Mouse (Mus musculus) liver, embryonic 12.5 days (tissue): ENCODE data around the gene Golga7b. TPM values are rescaled to one million over a fixed set of nuclear protein-coding genes. Genes with fewer than 3 reads are reported as not detected.

Source experiments
- ATAC-seq: fragments of 200-750 bp; cut with Nextera tagmentation; 2 replicates; pipeline ENCODE4 v1.8.0; 2017; ENCODE audit warnings: moderate number of reproducible peaks, mild to moderate bottlenecking, moderate library complexity
- H3K27ac ChIP-seq: fragments of 300-500 bp; sonication (generic); 2 replicates; pipeline ENCODE4 v1.5.1; 2016; ENCODE audit warnings: mild to moderate bottlenecking
- H3K27me3 ChIP-seq: fragments of 300-500 bp; sonication (generic); replicated peaks from 2 replicates; pipeline ENCODE4 v1.6.1; 2016; ENCODE audit warnings: mild to moderate bottlenecking, moderate library complexity
- H3K36me3 ChIP-seq: fragments of 300-500 bp; sonication (generic); 2 replicates; pipeline ENCODE4 v1.6.1; 2016; ENCODE audit warnings: mild to moderate bottlenecking, moderate library complexity
- H3K4me1 ChIP-seq: fragments of 300-500 bp; sonication (generic); 2 replicates; pipeline ENCODE4 v1.6.1; 2016
- H3K4me2 ChIP-seq: fragments of 300-500 bp; sonication (generic); 2 replicates; pipeline ENCODE4 v1.6.1; 2016; ENCODE audit warnings: mild to moderate bottlenecking, moderate library complexity
- H3K4me3 ChIP-seq: fragments of 300-500 bp; sonication (generic); 2 replicates; pipeline ENCODE4 v1.5.1; 2016; ENCODE audit warnings: mild to moderate bottlenecking, moderate library complexity
- H3K9ac ChIP-seq: fragments of 300-500 bp; sonication (generic); 2 replicates; pipeline ENCODE4 v1.6.1; 2016; ENCODE audit warnings: mild to moderate bottlenecking, moderate library complexity
- H3K9me3 ChIP-seq: fragments of 300-500 bp; sonication (generic); replicated peaks from 2 replicates; pipeline ENCODE4 v1.6.1; 2016; ENCODE audit warnings: mild to moderate bottlenecking, moderate library complexity
- WGBS: fragments of 180-500 bp; shearing (Covaris S2); methylation state at CpG from one replicate; pipeline ENCODE4 v1.1.7; 2016; ENCODE audit not compliant: insufficient replicate concordance; 5-methylcytosine and 5-hydroxymethylcytosine counted together
- polyA plus RNA-seq: library from polyadenylated mRNA; unstranded; fragments of >200 nt; fragmentation: Nextera tagmentation; extraction: Ambion mirVana; gene quantifications from 2 replicates; pipeline ENCODE4 v1.2.1, GENCODE M21; 2016

Gene Golga7b
- 0.04 TPM in 1 of 2 replicates, not detected in the other for polyA plus RNA-seq

DNA sequence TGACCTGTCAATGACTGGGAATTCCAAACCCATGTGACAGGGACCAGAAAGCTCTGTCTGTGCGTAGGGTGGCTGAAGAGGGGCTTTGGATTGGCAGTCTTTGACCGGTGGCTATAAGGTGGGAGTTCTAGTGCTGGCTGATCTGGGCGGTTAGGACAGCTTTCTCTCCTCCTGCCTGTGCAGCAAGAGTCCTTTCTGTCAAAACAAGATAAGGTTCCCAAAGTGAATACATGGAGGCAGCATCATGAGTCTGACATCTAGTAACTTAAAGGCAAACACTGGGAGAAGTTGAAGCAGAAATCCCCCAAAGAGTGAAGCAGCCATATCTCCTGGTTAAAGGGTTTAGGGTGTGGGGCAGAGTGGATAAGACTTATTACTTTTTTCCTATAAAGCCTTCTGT, at the start of gene Golga7b:
TSS of gene Golga7b (plus strand) at position 56 of the 400 bp plus-strand sequence.
- H3K4me1 ChIP-seq = no peaks in the 10 kb centered on the region
- H3K4me2 ChIP-seq = no peak within 1 kb of the TSS
- no peak within 1 kb of the TSS for H3K4me3 ChIP-seq
- no peak within 1 kb of the TSS for H3K27ac ChIP-seq
- ATAC-seq = no peak
- no peaks in the 10 kb centered on the region for H3K36me3 ChIP-seq
- H3K9ac ChIP-seq = no peak within 1 kb of the TSS
- no peaks in the 10 kb centered on the region for H3K9me3 ChIP-seq
- WGBS = 49% methylated on average over 3 of the region's 3 CpGs
- peaks cover 20% of the 10 kb centered on the region; the same call in 1 of the 2 replicates for H3K27me3 ChIP-seq

GRCm38 (mm10) chr19:42198026-42198425, 49.3 kb upstream of the Golga7b start:
- Histone ChIP-seq H3K9ac (no peak overlapping the region), H3K27me3 (peaks cover 69% of the 10 kb centered on the region), H3K4me1 (peaks cover 11% of the 10 kb centered on the region; the same call in 1 of the 2 replicates), H3K36me3 (peaks cover 4% of the 10 kb centered on the region; the same call in 1 of the 2 replicates), H3K4me2 (no peak overlapping the region), H3K4me3 (no peak overlapping the region), H3K27ac (no peak overlapping the region), H3K9me3 (no peaks in the 10 kb centered on the region)
- 43% methylated on average over 11 of the region's 11 CpGs for WGBS
- no peak for ATAC-seq

GRCm38 (mm10) chr19:42201696-42202381, 45.5 kb upstream of the Golga7b start, which contains the start of gene Sfrp5:
TSS of gene Sfrp5 (minus strand) at chr19:42202252.
- Histone ChIP-seq H3K9me3 (no peaks in the 10 kb centered on the region), H3K36me3 (no peaks in the 10 kb centered on the region), H3K27me3 (peaks cover 78% of the 10 kb centered on the region), H3K4me1 (peaks cover 11% of the 10 kb centered on the region; the same call in 1 of the 2 replicates), H3K4me3 (peak within 1 kb of the TSS; percentile 1), H3K4me2 (peak within 1 kb of the TSS; percentile 32), H3K27ac (no peak within 1 kb of the TSS), H3K9ac (no peak within 1 kb of the TSS)
- no peak for ATAC-seq
- WGBS = 2% methylated on average over 60 of the region's 60 CpGs

GRCm38 (mm10) chr19:42202467-42202866, 44.9 kb upstream of the Golga7b start:
- H3K4me2 ChIP-seq = no peak overlapping the region
- H3K4me3 ChIP-seq = no peak overlapping the region; the same call in 1 of the 2 replicates
- ATAC-seq = no peak
- peaks cover 75% of the 10 kb centered on the region for H3K27me3 ChIP-seq
- H3K4me1 ChIP-seq = peaks cover 11% of the 10 kb centered on the region; the same call in 1 of the 2 replicates
- no peak overlapping the region for H3K9ac ChIP-seq
- H3K36me3 ChIP-seq = no peaks in the 10 kb centered on the region
- H3K27ac ChIP-seq = no peak overlapping the region
- WGBS = 22% methylated on average over 8 of the region's 8 CpGs
- H3K9me3 ChIP-seq = no peaks in the 10 kb centered on the region

DNA sequence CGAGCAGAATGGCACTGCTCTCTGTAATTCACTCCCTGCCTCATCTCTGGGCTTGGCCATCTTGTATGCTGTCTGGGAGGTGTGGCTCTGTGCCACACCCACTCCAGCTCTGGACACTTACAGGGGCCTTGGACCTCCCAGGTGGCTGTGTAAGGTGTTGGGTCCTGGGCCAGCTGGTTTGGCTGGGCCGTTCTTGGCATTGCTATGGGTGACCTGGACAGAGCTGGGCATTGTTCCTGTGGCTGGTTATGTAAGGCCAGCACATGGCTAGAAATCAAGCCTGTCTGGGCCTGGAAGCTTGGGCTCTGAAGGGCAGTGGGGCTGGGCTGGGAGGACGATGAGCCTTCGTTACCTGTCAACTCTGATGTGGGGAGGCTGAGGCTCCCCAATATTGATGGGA, 43.1 kb upstream of the Golga7b start:
- H3K9ac ChIP-seq = no peak overlapping the region
- H3K27me3 ChIP-seq = peaks cover 59% of the 10 kb centered on the region
- no peak overlapping the region for H3K4me3 ChIP-seq
- peaks cover 11% of the 10 kb centered on the region; the same call in 1 of the 2 replicates for H3K4me1 ChIP-seq
- ATAC-seq = no peak
- no peaks in the 10 kb centered on the region for H3K36me3 ChIP-seq
- H3K9me3 ChIP-seq = no peaks in the 10 kb centered on the region
- no peak overlapping the region for H3K4me2 ChIP-seq
- no peak overlapping the region for H3K27ac ChIP-seq
- WGBS = 62% methylated on average over 4 of the region's 4 CpGs

DNA sequence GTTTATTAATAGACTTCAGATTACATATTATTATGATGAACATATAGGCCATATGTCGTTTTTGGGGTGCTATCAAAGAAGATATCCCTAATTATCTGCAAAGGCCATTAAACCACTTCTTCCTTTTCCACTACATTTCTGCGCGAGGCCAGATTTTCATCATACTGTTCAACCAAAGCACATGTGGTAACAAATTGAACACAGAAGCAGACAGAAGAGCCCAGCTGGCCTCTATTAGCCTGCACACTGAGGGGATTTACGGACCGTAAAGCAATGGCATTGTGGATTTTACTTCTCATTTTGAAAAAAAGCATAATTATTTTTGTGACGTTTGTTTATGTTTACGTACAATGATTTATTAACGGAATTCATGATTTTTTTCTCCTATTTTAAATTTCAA, 42.2 kb upstream of the Golga7b start:
- H3K27ac ChIP-seq = no peak overlapping the region
- no peaks in the 10 kb centered on the region for H3K9me3 ChIP-seq
- no peak overlapping the region for H3K9ac ChIP-seq
- peaks cover 11% of the 10 kb centered on the region; the same call in 1 of the 2 replicates for H3K4me1 ChIP-seq
- no peak overlapping the region for H3K4me2 ChIP-seq
- no peak overlapping the region for H3K4me3 ChIP-seq
- H3K27me3 ChIP-seq = peaks cover 56% of the 10 kb centered on the region
- no peak for ATAC-seq
- H3K36me3 ChIP-seq = no peaks in the 10 kb centered on the region
- 75% methylated on average over 8 of the region's 8 CpGs for WGBS

GRCm38 (mm10) chr19:42209485-42209884, 37.9 kb upstream of the Golga7b start:
- Histone ChIP-seq H3K4me3 (no peak overlapping the region), H3K27ac (no peak overlapping the region), H3K9ac (no peak overlapping the region), H3K27me3 (peaks cover 29% of the 10 kb centered on the region), H3K36me3 (no peaks in the 10 kb centered on the region), H3K4me2 (no peak overlapping the region), H3K4me1 (no peaks in the 10 kb centered on the region; the same call in 1 of the 2 replicates), H3K9me3 (no peaks in the 10 kb centered on the region)
- WGBS = 57% methylated on average over 7 of the region's 7 CpGs
- ATAC-seq = no peak

- H3K4me3 ChIP-seq = no peak overlapping the region
- H3K36me3 ChIP-seq = no peaks in the 10 kb centered on the region
- no peak overlapping the region for H3K4me2 ChIP-seq
- no peaks in the 10 kb centered on the region; the same call in 1 of the 2 replicates for H3K4me1 ChIP-seq
- WGBS = 59% methylated on average over 6 of the region's 6 CpGs
- no peak overlapping the region for H3K9ac ChIP-seq
- no peaks in the 10 kb centered on the region for H3K9me3 ChIP-seq
- ATAC-seq = no peak
- H3K27me3 ChIP-seq = peaks cover 25% of the 10 kb centered on the region
- no peak overlapping the region for H3K27ac ChIP-seq
These were observed 37.4 kb upstream of the Golga7b start for GRCm38 (mm10) chr19:42209976-42210375.

DNA sequence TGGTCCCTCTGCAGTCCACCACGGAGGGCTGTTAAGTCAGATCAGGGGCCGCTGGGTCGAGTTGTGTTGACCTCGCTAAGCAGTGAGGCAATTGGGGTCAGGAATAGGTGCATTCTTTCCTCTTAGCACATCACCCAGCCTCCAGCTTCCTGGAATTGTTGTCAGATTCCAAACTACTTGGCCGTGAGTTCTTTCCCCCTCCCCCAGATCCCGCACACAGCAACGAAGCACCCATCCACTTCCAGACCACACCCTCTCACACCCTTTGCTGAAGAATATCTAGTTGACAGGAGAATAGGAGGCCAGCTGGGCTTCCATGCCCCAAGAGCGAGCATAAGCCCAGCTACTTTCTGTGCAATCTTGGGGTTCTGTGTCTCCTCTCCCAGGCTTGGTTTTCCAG, 35.4 kb upstream of the Golga7b start:
- ATAC-seq = no peak
- Histone ChIP-seq H3K27me3 (peaks cover 31% of the 10 kb centered on the region), H3K4me2 (no peak overlapping the region), H3K36me3 (no peaks in the 10 kb centered on the region), H3K9me3 (no peaks in the 10 kb centered on the region), H3K27ac (no peak overlapping the region), H3K4me3 (no peak overlapping the region), H3K9ac (no peak overlapping the region), H3K4me1 (no peaks in the 10 kb centered on the region; the same call in 1 of the 2 replicates)
- WGBS = 17% methylated on average over 8 of the region's 8 CpGs

GRCm38 (mm10) chr19:42214601-42215000, 32.8 kb upstream of the Golga7b start:
- H3K4me1 ChIP-seq = no peaks in the 10 kb centered on the region; the same call in 1 of the 2 replicates
- no peak overlapping the region for H3K9ac ChIP-seq
- no peaks in the 10 kb centered on the region for H3K9me3 ChIP-seq
- no peak overlapping the region for H3K27ac ChIP-seq
- no peak for ATAC-seq
- H3K4me3 ChIP-seq = no peak overlapping the region
- no peak overlapping the region for H3K4me2 ChIP-seq
- 55% methylated on average over 2 of the region's 2 CpGs for WGBS
- H3K36me3 ChIP-seq = no peaks in the 10 kb centered on the region
- H3K27me3 ChIP-seq = peaks cover 25% of the 10 kb centered on the region

DNA sequence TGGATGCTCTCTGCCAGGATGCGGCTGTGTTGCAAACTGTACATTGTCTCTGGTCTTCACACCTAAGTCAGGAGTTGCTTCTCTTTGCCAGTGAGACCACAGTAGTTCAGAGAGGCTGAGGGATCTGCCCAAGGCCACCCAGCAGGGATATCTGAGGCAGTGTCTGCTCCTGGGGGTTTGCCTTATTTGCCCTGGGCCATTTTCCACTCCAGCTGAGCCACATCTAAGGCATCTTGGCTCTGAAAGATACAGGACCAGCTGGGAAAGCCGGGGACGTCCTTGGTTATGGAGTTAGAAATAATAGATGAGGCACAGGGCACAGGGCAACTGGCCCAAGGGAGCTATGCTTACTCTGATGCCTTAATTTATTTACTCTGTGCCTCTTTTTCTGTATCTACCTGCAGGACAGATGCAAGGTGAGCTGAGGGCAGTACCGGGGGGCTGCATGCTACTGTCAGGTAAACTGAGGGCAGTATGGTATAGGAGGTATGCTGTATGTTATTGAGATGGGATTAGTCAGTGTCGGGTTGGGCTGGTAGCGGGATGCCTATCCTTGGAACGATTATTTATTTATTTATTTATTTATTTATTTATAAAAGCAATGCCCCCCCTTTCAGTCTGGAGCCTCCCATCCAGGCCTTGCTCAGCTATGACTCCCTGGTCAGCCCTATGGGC, 30.5 kb upstream of the Golga7b start:
- whole genome bisulfite sequencing = 54% methylated on average over 7 of the region's 7 CpGs
- H3K36me3 ChIP-seq = no peaks in the 10 kb centered on the region
- no peak overlapping the region for H3K27ac ChIP-seq
- ATAC-seq = no peak
- no peak overlapping the region for H3K9ac ChIP-seq
- H3K9me3 ChIP-seq = no peaks in the 10 kb centered on the region
- H3K27me3 ChIP-seq = peaks cover 10% of the 10 kb centered on the region; the same call in 1 of the 2 replicates
- no peak overlapping the region for H3K4me2 ChIP-seq
- no peaks in the 10 kb centered on the region; the same call in 1 of the 2 replicates for H3K4me1 ChIP-seq
- no peak overlapping the region for H3K4me3 ChIP-seq

- Histone ChIP-seq H3K36me3 (no peaks in the 10 kb centered on the region), H3K9me3 (no peaks in the 10 kb centered on the region), H3K27ac (no peak overlapping the region), H3K4me2 (no peak overlapping the region), H3K9ac (no peak overlapping the region), H3K27me3 (peaks cover 5% of the 10 kb centered on the region; the same call in 1 of the 2 replicates), H3K4me1 (no peaks in the 10 kb centered on the region), H3K4me3 (no peak overlapping the region)
- no peak for ATAC-seq
- 4% methylated on average over 2 of the region's 2 CpGs for WGBS
These were observed 30.0 kb upstream of the Golga7b start for GRCm38 (mm10) chr19:42217374-42217763.
